Mouse (Mus musculus) kidney, adult 2 months (tissue): ENCODE measurements around the gene Mfap1b. TPM values are rescaled to one million over a fixed set of nuclear protein-coding genes. Genes with fewer than 3 reads are reported as not detected.
A peak's percentile ranks its signal among the peaks of the same experiment; 100 is the strongest.

Experiments used
- DNase-seq: peaks from one replicate; pipeline ENCODE4 v3.0.0; 2021
- H3K27ac ChIP-seq: fragments of 200-500 bp; 2 replicates; pipeline ENCODE4 v1.5.1; 2012; ENCODE audit warnings: low read depth, low read length, control low read depth, inconsistent platforms; ENCODE audit not compliant: insufficient read depth
- H3K27me3 ChIP-seq: fragments of 200-500 bp; replicated peaks from 2 replicates; pipeline ENCODE4 v1.6.1; 2012; ENCODE audit warnings: mild to moderate bottlenecking, moderate library complexity, low read length, inconsistent platforms; ENCODE audit not compliant: control insufficient read depth, insufficient read depth
- H3K36me3 ChIP-seq: fragments of 200-500 bp; 2 replicates; pipeline ENCODE4 v1.6.1; 2012; ENCODE audit warnings: mild to moderate bottlenecking, moderate library complexity, low read length, inconsistent platforms; ENCODE audit not compliant: control insufficient read depth, insufficient read depth
- H3K4me1 ChIP-seq: fragments of 200-500 bp; 2 replicates; pipeline ENCODE4 v1.6.1; 2011; ENCODE audit warnings: low read length; ENCODE audit not compliant: control insufficient read depth, insufficient read depth
- H3K4me3 ChIP-seq: fragments of 200-500 bp; 2 replicates; pipeline ENCODE4 v1.5.1; 2011; ENCODE audit warnings: mild to moderate bottlenecking, low read depth, low read length, control low read depth; ENCODE audit not compliant: insufficient read depth
- CTCF ChIP-seq: fragments of 200-500 bp; conservative IDR thresholded peaks from 2 replicates; pipeline ENCODE4 v1.5.1; 2011; ENCODE audit warnings: low read depth, mild to moderate bottlenecking, control low read depth, low read length, moderate library complexity, mixed read lengths; ENCODE audit not compliant: insufficient read depth, insufficient read length
- POLR2A ChIP-seq: fragments of 200-500 bp; IDR thresholded peaks from one replicate; pipeline ENCODE4 v1.6.1; 2011; ENCODE audit warnings: low read depth, low read length, control low read depth
- WGBS: fragments of 180-500 bp; shearing (Covaris S2); methylation state at CpG from one replicate; pipeline ENCODE4 v1.1.7; 2018; 5-methylcytosine and 5-hydroxymethylcytosine counted together
- polyA plus RNA-seq: library from polyadenylated mRNA; depleted of rRNA; stranded (reverse); fragments of >200 nt; gene quantifications from 2 replicates; pipeline ENCODE4 v1.2.3, GENCODE M21; 2012

Mfap1b gene
- polyA plus RNA-seq, 1 experiment, result 4.9 TPM

DNA sequence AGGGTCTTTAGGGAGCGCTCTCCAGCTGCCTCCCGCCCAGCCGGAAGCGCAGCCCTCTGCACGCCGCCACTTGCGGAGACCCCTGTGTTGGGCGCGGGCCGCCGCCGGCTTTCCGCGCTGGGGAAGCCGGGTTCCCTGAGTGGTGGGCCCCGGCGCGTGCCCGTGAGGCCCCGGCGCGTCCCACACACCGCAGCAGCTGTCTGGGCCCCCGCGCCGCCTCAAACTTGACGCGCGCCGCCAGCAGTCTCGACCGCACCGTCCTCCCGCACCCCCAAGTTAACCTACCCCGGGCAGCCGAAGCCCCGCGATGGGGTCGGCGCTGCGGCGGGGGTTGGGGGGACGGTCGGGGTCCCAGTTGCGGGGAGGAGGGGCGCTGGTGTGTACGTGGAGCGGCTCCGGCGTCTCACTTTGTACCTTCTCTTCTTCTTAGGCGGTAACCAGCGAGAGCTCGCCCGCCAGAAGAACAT lies 24.3 kb downstream of the Mfap1b start:
- Histone ChIP-seq H3K4me3 (peak overlapping the region; percentile 93), H3K27me3 (no peaks in the 10 kb centered on the region), H3K27ac (peak overlapping the region; percentile 95), H3K4me1 (peaks cover 13% of the 10 kb centered on the region; the same call in 1 of the 2 replicates), H3K36me3 (peaks cover 4% of the 10 kb centered on the region)
- no peak for TF ChIP-seq POLR2A
- no peak for TF ChIP-seq CTCF
- under 1% methylated on average over 54 of the region's 54 CpGs for WGBS
- no peak for DNase-seq

DNA sequence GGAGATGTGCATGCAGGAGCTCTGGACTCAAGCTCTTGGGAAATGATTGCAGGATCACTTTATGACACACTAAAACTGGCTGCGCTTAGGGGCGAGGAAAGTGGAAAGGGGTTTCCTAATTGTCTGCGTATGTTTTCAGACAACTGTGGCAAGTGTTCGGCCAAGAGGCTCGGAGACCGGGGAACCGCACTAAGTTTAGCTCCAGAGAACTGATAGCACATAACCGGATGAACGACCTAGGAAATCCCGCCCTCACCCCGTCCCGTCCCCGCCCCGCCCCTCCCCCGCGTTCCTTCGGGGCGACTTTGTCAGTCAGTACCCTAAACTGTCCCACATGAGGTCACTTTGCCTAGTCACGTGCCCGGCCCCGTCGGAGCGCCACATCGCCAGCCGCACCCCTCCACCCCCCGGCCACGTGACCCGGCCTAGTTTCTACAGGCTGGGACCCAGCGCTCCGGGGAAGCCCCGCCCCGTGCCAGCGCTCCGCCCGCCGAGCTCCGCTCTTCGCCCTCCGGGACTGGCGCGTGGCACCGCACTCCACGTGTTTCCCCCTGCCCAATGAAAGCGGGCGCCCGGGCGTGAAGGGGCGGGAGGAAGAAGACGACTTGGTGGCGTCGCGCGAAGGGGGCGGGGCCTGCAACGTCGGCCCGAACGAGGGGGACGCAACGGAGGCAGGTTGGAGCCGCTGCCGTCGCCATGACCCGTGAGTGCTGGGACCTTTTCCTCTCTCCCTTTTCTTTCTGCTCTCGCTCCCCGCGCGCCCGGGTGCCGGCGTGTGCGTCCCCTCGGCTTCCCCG lies 24.9 kb downstream of the Mfap1b start, which contains the start of gene Serf2:
TSS of gene Serf2 (plus strand) at position 457 of the 797 bp plus-strand sequence.
- Histone ChIP-seq H3K4me3 (peak within 1 kb of the TSS; percentile 93), H3K4me1 (peaks cover 13% of the 10 kb centered on the region; the same call in 1 of the 2 replicates), H3K27ac (peak within 1 kb of the TSS; percentile 99), H3K36me3 (peaks cover 4% of the 10 kb centered on the region), H3K27me3 (no peaks in the 10 kb centered on the region)
- DNase-seq, result peak; percentile 100
- WGBS, result under 1% methylated on average over 73 of the region's 74 CpGs
- TF ChIP-seq POLR2A, result peak; percentile 96
- no peak for TF ChIP-seq CTCF

GRCm38 (mm10) chr2:121448136-121448535 lies 25.7 kb downstream of the Mfap1b start:
- H3K4me1 ChIP-seq, result peaks cover 9% of the 10 kb centered on the region; the same call in 1 of the 2 replicates
- no peak overlapping the region for H3K4me3 ChIP-seq
- no peaks in the 10 kb centered on the region for H3K27me3 ChIP-seq
- peak overlapping the region; percentile 99 for H3K27ac ChIP-seq
- DNase-seq, result peak; percentile 74
- TF ChIP-seq POLR2A, result no peak
- no peak for TF ChIP-seq CTCF
- WGBS, result 9% methylated on average over 9 of the region's 9 CpGs
- H3K36me3 ChIP-seq, result peaks cover 4% of the 10 kb centered on the region

- Histone ChIP-seq H3K27me3 (no peaks in the 10 kb centered on the region), H3K4me3 (no peak overlapping the region), H3K27ac (no peak overlapping the region), H3K36me3 (peaks cover 4% of the 10 kb centered on the region), H3K4me1 (peaks cover 14% of the 10 kb centered on the region; the same call in 1 of the 2 replicates)
- TF ChIP-seq POLR2A (no peak), CTCF (no peak)
- no peak for DNase-seq
- WGBS, result 94% methylated on average over 3 of the region's 3 CpGs
These were observed 26.9 kb downstream of the Mfap1b start for GRCm38 (mm10) chr2:121447006-121447405.

DNA sequence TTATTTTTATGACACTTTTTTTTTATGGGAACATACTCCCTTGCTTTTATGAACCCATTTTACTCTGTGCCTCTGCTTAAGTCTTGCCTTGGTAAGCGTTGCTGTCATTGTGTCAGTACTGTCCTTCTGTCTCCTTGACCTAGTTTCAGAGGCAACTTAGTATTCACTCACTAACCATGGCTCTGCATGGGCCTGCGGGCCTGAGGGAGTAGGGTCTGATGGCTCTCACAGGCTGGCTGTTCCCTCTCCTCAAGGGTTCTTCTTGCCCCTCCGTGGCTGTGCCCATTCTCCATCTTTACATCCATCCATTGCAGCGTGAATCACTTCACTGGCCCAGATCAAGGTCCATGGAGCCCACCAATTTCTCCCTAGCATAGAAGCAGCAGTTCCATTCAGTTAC lies 27.4 kb downstream of the Mfap1b start:
- Histone ChIP-seq H3K27me3 (no peaks in the 10 kb centered on the region), H3K36me3 (peaks cover 4% of the 10 kb centered on the region), H3K4me1 (peaks cover 16% of the 10 kb centered on the region), H3K4me3 (no peak overlapping the region), H3K27ac (no peak overlapping the region)
- TF ChIP-seq POLR2A (no peak), CTCF (no peak)
- DNase-seq, result no peak
- WGBS, result 75% methylated on average over 4 of the region's 4 CpGs

DNA sequence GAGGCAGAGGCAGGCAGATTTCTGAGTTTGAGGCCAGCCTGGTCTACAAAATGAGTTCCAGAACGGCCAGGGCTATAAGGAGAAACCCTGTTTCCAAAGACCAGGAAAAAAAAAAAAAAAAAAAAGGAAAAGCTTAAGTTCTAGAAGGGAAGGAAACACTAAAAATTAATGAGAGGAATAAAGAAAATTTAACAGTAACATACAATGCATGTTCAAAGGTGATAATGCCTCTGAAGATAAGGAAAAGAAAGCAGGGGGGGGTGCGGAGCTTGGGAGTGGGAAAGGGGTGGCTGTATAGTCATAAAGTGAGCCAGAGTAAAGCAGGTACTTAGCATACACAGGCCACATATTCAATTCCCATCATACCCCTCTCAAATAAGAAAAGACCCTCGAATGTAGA lies 28.8 kb downstream of the Mfap1b start:
- H3K4me3 ChIP-seq, result no peak overlapping the region
- no peak overlapping the region for H3K27ac ChIP-seq
- H3K27me3 ChIP-seq, result no peaks in the 10 kb centered on the region
- H3K4me1 ChIP-seq, result peaks cover 21% of the 10 kb centered on the region
- WGBS, result 92% methylated on average over 3 of the region's 3 CpGs
- no peak for DNase-seq
- H3K36me3 ChIP-seq, result no peaks in the 10 kb centered on the region
- TF ChIP-seq POLR2A, result no peak
- TF ChIP-seq CTCF, result no peak

- Histone ChIP-seq H3K27me3 (no peaks in the 10 kb centered on the region), H3K4me1 (peaks cover 24% of the 10 kb centered on the region), H3K4me3 (no peak within 1 kb of the TSS), H3K36me3 (no peaks in the 10 kb centered on the region), H3K27ac (no peak within 1 kb of the TSS)
- no peak for DNase-seq
- 94% methylated on average over 1 of the region's 1 CpGs for WGBS
- no peak for TF ChIP-seq POLR2A
- TF ChIP-seq CTCF, result no peak
These were observed 29.7 kb downstream of the Mfap1b start, which contains the start of gene Ell3 for GRCm38 (mm10) chr2:121444178-121444577. Gene Ell3 (minus strand): TSS chr2:121444278.
